Mouse (Mus musculus) ovary, postnatal 36 days (tissue): ENCODE measurements around the gene Omg.

Experiments
- DNase-seq: peaks from one replicate; pipeline ENCODE4 v3.0.0; 2022; ENCODE audit warnings: low spot score, mixed read lengths

Omg gene

DNA sequence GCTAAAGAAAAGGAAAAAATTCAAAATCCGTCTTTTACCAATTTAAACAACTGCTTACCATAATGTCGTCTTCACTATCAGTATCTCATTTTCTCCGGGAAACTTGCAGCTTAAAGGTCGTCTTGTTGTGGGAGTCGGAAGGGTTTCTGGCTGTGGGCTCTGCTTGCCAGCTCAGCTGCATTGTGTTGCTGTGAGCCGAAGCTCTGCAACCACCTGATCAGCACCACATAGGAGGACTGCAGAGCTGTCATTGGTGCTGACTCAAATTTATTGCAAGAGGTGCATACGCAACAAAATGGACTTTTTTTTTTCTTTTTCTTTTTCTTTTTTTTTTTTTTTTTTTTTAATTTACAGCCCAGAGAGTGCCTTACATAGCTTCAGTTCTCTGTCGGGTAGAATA is at the start of gene Omg:
Gene Omg, minus strand, starts transcription at position 240 of the 400 bp plus-strand sequence.
- DNase-seq, result no peak

GRCm38 (mm10) chr11:79552622-79553021 is 48.7 kb upstream of the Omg start:
- no peak for DNase-seq

DNA sequence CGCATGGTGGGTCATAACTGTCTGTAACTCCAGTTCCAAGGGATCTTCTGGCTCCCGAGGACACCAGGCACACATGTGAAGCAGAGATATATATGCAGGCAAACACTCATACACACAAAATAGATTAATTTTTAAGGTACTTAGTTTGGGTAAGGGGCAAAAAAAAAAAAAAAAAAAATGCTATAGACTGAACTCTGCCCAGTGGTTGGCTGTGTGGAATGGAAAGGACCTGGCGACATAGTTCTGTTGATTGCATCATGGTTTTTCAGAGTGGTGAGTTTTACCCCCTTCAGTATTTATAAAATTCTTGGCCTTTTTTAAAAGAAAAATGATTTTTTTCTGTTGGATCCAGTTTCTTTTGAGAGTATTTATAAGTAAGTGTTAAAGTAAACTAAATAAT is 32.4 kb upstream of the Omg start:
- DNase-seq, result no peak

DNA sequence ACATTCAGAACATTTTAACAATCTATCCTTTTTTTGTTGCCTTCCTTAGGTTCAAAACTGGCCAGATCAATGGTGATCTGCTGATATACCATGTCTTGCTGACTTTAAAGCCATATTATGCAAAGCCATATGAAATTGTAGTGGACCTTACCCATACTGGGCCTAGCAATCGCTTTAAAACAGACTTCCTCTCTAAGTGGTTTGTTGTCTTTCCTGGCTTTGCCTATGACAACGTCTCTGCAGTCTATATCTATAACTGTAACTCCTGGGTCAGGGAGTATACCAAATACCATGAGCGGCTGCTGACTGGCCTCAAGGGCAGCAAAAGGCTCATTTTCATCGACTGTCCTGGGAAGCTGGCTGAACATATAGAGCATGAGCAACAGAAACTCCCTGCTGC is 31.7 kb upstream of the Omg start:
- no peak for DNase-seq

GRCm38 (mm10) chr11:79533950-79534690 is 30.2 kb upstream of the Omg start:
- DNase-seq, result no peak

DNA sequence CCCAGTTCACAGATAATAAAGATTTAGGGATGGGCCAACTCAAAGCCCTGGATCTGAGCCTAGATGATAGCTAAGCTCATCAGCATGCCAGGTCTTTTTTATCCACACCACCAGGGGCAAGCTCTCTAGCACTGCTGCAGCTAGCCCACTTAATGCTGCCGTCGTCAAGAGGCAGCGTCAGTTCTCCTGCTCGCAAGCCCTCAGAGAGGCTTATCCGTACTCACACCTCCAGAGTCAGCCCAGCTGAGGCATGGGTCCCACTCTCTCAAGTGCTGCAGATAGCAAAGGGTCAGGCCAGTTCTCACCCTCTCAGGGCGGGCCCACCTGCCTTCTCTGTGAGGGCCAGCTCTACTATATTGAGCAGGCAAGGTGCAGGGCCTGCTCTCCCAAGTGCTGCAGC is 29.4 kb upstream of the Omg start:
- DNase-seq, result no peak

GRCm38 (mm10) chr11:79531485-79531884 is 27.6 kb upstream of the Omg start:
- DNase-seq, result no peak

- no peak for DNase-seq
Observed at GRCm38 (mm10) chr11:79530774-79531173, 26.9 kb upstream of the Omg start.

DNA sequence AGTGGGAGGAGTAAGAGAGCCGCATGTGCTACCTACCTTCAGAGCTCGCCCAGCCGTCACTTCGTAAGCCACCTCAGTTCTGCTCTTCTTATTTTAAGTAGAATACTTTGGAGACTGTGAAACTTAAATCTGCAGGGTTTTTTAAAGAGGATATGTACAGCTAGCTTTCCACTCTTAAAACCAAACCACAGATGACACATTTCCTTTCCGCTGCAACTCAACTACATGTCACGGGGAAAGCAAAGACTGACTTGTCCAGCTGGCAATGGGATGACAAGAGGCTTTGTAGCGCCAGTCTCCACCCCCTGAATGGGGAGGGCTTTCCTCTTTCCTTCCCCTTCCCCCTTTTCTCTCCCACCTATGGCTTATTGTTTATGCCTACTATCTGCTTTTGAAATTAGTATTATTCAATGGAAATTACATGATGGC is 26.5 kb upstream of the Omg start, which contains the start of the genes Evi2 and Evi2a:
Gene Evi2, minus strand, starts transcription at position 257 of the 429 bp plus-strand sequence.
Gene Evi2a, minus strand, starts transcription at position 277 of the 429 bp plus-strand sequence.
- DNase-seq, result no peak

DNA sequence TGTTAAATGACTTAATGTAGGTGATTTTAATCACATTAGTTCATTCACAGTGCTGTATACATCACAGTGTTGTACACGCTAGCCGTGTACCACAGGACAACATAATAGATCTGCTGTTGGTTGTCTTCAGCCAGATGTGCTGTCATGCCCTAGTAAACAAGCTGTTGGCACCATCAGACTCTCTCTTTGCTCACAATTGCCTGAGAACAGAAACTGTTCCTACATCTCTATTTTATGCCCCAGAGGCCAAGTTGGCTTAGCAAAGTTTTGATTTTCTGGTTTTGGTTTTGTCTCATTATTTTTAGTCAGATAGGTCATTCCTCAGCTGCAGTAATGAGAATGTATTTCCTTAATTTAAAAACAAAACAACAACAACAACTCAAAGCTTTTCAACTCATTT is 25.9 kb upstream of the Omg start:
- no peak for DNase-seq

DNA sequence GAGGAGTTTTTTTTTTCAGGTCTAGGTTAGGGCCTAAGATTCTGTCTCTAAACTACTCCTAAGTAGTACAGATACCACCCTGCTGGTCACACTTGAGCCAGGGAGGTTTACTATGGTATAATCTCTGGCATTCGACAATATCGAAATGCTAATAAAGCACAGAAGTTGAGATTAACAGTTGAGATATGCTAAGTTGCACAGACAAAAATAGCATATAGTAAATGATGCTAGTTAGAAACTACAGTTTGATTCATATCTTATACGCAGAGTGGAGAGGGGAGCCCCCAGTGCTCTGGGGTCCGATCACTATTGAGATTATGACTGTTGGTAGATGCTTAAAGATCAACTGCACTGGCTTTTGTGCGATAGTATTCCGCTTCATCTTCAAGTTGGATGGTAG is 25.3 kb upstream of the Omg start:
- no peak for DNase-seq

DNA sequence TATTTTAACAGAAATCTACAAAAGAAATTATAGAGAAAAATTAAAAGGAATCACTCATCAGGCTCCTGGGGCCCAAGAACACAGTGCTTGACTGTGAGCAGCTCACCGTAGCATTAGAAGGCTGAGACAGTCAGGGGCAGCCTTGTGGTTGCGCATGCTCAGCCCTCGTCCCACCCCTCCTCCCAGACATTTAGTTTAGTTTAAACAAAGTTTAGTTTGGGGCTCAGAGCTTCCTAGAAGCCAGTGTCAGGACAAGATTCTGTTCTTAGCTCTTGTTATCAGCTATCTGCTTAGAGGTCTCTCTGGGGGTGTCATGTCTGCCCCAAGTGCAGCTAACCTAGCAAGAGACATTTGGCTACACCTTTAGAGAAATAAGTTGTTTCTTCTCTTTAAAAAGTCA is 24.7 kb upstream of the Omg start:
- DNase-seq, result no peak

DNA sequence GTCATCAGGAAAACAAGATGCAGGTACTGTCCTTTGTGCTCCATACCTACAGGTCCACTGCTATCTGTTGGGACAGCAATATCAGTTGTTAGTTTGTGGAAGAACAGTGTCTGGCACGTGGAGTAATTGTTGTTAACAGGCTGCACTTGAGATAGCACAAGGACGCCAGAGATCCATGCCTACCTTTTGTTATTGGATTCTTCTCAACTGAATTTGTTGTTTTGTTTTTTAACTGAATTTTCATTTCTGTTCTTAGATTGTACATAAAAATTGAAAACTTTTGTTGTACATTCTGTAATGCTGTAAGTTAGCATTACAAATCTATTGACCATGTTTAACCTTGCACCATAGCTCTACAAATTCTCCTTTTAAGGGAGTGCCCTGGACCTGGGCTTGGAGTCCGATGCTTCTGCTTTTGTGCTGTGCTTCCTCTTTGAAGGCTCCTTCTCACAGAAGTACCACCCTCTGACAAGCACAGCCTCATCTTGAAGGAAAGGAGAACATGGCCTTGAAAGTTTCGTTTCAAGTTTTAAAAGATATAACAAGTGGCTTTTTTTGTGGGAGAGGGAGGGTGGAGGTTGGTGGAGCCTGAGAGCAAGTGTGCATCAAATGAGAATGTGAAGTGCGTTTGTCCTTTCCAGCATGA is 24.0 kb upstream of the Omg start:
- DNase-seq, result no peak

- peak; percentile 14 for DNase-seq
Observed at GRCm38 (mm10) chr11:79527015-79527738, 23.3 kb upstream of the Omg start.

- DNase-seq, result no peak
Observed at GRCm38 (mm10) chr11:79526549-79526948, 22.7 kb upstream of the Omg start.

- DNase-seq, result no peak
Observed at GRCm38 (mm10) chr11:79524310-79524575, 20.4 kb upstream of the Omg start.

DNA sequence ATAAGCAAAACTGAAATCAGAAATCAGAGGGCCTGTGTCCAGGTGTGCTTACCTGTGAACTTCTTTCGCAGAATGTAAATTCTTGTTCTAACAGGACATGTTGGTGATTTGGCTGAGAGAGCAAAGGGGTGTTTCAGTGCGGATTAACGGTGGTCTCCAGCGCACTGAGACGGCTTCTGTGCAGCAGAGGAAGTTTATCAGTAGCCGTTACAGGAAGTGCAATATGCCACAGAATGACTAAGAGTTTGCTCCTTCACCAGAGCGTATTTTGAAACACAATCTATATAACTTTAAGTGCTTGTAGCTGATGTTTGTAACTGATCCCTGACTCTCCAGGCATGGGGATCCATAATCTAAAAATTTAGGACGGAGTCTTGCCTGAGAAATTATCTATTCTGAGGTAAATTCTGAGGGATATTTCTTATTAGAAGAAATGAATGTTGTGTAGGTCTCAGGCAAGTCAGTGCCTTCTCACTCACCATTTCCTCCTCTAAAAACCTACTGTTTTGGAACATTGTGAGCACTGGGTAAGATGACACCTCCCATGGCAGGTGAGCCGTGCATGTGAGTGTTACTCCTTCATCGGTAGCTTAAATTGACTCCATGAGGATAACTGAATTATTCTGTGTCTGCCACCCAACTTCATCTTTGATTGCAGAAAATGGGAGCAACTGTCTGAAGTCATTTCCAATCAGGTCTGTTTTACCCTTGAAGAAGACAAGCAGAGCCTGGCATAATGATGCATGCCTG is 19.9 kb upstream of the Omg start, which contains the start of gene Evi2b:
Gene Evi2b, minus strand, starts transcription at position 203 of the 750 bp plus-strand sequence.
- DNase-seq, result no peak

GRCm38 (mm10) chr11:79522944-79523343 is 19.1 kb upstream of the Omg start:
- no peak for DNase-seq

DNA sequence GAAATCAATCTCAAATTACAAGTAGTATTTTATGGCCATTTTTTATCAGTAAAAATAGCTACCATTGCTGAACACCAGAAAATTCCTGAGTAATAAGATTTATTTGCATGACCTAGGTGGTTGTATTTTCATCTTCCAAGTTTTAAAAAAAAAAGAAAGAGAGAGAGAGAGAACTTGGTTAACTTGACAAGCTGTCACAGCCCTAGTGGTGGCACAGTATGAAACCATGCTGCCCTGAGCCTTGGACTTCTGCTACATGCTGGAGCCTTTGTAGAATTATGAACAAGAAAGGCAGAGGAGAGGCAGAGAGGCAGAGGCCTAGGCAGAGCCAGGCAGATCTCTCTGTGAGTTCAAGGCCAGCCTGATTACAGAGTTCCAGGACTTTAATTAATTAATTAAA is 18.0 kb upstream of the Omg start:
- no peak for DNase-seq

- DNase-seq, result no peak
Observed at GRCm38 (mm10) chr11:79520772-79521171, 16.9 kb upstream of the Omg start.

DNA sequence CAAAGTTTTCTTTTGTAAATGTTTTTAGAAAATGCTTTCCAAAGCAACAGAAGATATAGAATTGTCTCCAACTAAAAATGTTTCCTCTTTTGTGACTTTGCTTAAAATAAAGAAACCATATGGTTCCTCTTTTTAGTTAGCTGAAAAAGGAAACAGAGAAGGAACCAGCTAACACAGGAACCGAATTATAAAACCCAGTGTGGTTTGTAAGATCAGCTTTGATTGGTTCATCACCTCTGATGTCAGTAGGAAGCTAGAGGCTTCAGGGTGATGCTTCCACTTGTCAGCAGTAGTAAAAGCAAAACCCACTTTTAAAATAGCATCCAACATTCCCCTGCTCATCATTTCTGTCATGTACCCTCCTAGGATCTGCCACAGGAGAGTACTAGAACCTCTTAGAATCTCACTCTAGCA is 16.0 kb upstream of the Omg start:
- DNase-seq, result no peak

- DNase-seq, result no peak
Observed at GRCm38 (mm10) chr11:79519299-79519698, 15.4 kb upstream of the Omg start.
